Mouse (Mus musculus) thymus, adult 2 months (tissue): ENCODE measurements around the gene Tmem50a. TPM values are rescaled to one million over a fixed set of nuclear protein-coding genes. Genes with fewer than 3 reads are reported as not detected.
A peak's percentile ranks its signal among the peaks of the same experiment; 100 is the strongest.

Experiments
- DNase-seq: peaks from one replicate; pipeline ENCODE4 v3.0.0; 2021
- H3K27ac ChIP-seq: fragments of 200-500 bp; 2 replicates; pipeline ENCODE4 v1.5.1; 2012; ENCODE audit warnings: low read length, control low read depth; ENCODE audit not compliant: control insufficient read depth, insufficient read depth
- H3K27me3 ChIP-seq: fragments of 200-500 bp; 2 replicates; pipeline ENCODE4 v1.6.1; 2012; ENCODE audit warnings: mild to moderate bottlenecking, low read length, moderate library complexity, mixed read lengths; ENCODE audit not compliant: control insufficient read depth, insufficient read depth
- H3K36me3 ChIP-seq: fragments of 200-500 bp; 2 replicates; pipeline ENCODE4 v1.6.1; 2012; ENCODE audit warnings: mild to moderate bottlenecking, low read length, moderate library complexity; ENCODE audit not compliant: control insufficient read depth, insufficient read depth
- H3K4me1 ChIP-seq: fragments of 200-500 bp; replicated peaks from 2 replicates; pipeline ENCODE4 v1.6.1; 2012; ENCODE audit warnings: low read length; ENCODE audit not compliant: control insufficient read depth, insufficient read depth
- H3K4me3 ChIP-seq: fragments of 200-500 bp; 2 replicates; pipeline ENCODE4 v1.5.1; 2012; ENCODE audit warnings: mild to moderate bottlenecking, low read length, control low read depth, moderate library complexity; ENCODE audit not compliant: control insufficient read depth, insufficient read depth
- CTCF ChIP-seq: fragments of 200-500 bp; IDR thresholded peaks from 2 replicates; pipeline ENCODE4 v1.5.1; 2012; ENCODE audit warnings: mild to moderate bottlenecking, control low read depth, low read length, moderate library complexity, borderline replicate concordance; ENCODE audit not compliant: control insufficient read depth, poor library complexity, insufficient read depth; ENCODE audit errors: extremely low read depth
- POLR2A ChIP-seq: fragments of 200-500 bp; IDR thresholded peaks from 2 replicates; pipeline ENCODE4 v1.6.1; 2012; ENCODE audit warnings: mild to moderate bottlenecking, low read length, control low read depth, moderate library complexity; ENCODE audit not compliant: control insufficient read depth, poor library complexity, insufficient read depth; ENCODE audit errors: extremely low read depth
- WGBS: fragments of 180-500 bp; shearing (Covaris S2); methylation state at CpG from one replicate; pipeline ENCODE4 v1.1.7; 2018; 5-methylcytosine and 5-hydroxymethylcytosine counted together
- polyA plus RNA-seq: library from polyadenylated mRNA; depleted of rRNA; stranded (reverse); fragments of >200 nt; gene quantifications from 2 replicates; pipeline ENCODE4 v1.2.3, GENCODE M21; 2012

The Tmem50a gene
- polyA plus RNA-seq, 1 experiment: 226 TPM

GRCm38 (mm10) chr4:134880041-134880440, 34.8 kb downstream of the Tmem50a start:
- H3K27me3 ChIP-seq: no peaks in the 10 kb centered on the region
- H3K4me3 ChIP-seq: no peak overlapping the region; the same call in 1 of the 2 replicates
- WGBS: 56% methylated on average over 6 of the region's 6 CpGs
- DNase-seq: peak; percentile 18
- H3K4me1 ChIP-seq: peaks cover 6% of the 10 kb centered on the region
- no peak for TF ChIP-seq CTCF
- TF ChIP-seq POLR2A: no peak
- no peak overlapping the region for H3K27ac ChIP-seq
- no peaks in the 10 kb centered on the region for H3K36me3 ChIP-seq

GRCm38 (mm10) chr4:134879410-134879981, 35.3 kb downstream of the Tmem50a start:
- peak overlapping the region; percentile 44 for H3K4me3 ChIP-seq
- 10% methylated on average over 17 of the region's 17 CpGs for WGBS
- TF ChIP-seq CTCF (peak; percentile 58; the same call in 1 of the 2 replicates), POLR2A (no peak)
- DNase-seq: peak; percentile 70
- no peak overlapping the region for H3K27ac ChIP-seq
- H3K27me3 ChIP-seq: no peaks in the 10 kb centered on the region
- peaks cover 6% of the 10 kb centered on the region for H3K4me1 ChIP-seq
- no peaks in the 10 kb centered on the region for H3K36me3 ChIP-seq

GRCm38 (mm10) chr4:134876171-134876570, 38.7 kb downstream of the Tmem50a start:
- Histone ChIP-seq H3K27ac (no peak overlapping the region), H3K36me3 (no peaks in the 10 kb centered on the region), H3K4me1 (peaks cover 6% of the 10 kb centered on the region), H3K4me3 (no peak overlapping the region), H3K27me3 (no peaks in the 10 kb centered on the region)
- no peak for DNase-seq
- 91% methylated on average over 9 of the region's 9 CpGs for WGBS
- TF ChIP-seq POLR2A: no peak

GRCm38 (mm10) chr4:134871950-134872349, 42.9 kb downstream of the Tmem50a start:
- H3K4me3 ChIP-seq: no peak overlapping the region
- no peak overlapping the region for H3K27ac ChIP-seq
- no peak for DNase-seq
- no peaks in the 10 kb centered on the region for H3K4me1 ChIP-seq
- WGBS: 89% methylated on average over 2 of the region's 2 CpGs
- no peak for TF ChIP-seq CTCF
- no peak for TF ChIP-seq POLR2A
- no peaks in the 10 kb centered on the region; the same call in 1 of the 2 replicates for H3K27me3 ChIP-seq
- H3K36me3 ChIP-seq: no peaks in the 10 kb centered on the region

- WGBS: 64% methylated on average over 4 of the region's 4 CpGs
- Histone ChIP-seq H3K4me3 (no peak overlapping the region), H3K27me3 (no peaks in the 10 kb centered on the region; the same call in 1 of the 2 replicates), H3K27ac (no peak overlapping the region), H3K36me3 (no peaks in the 10 kb centered on the region), H3K4me1 (no peaks in the 10 kb centered on the region)
- no peak for DNase-seq
- TF ChIP-seq POLR2A: no peak
- no peak for TF ChIP-seq CTCF
Measured at GRCm38 (mm10) chr4:134871477-134871876, 43.3 kb downstream of the Tmem50a start.

GRCm38 (mm10) chr4:134869815-134870375, 44.9 kb downstream of the Tmem50a start:
- Histone ChIP-seq H3K4me3 (no peak overlapping the region), H3K4me1 (no peaks in the 10 kb centered on the region), H3K27me3 (no peaks in the 10 kb centered on the region; the same call in 1 of the 2 replicates), H3K27ac (no peak overlapping the region), H3K36me3 (no peaks in the 10 kb centered on the region)
- no peak for DNase-seq
- 69% methylated on average over 7 of the region's 7 CpGs for WGBS
- TF ChIP-seq POLR2A (no peak), CTCF (no peak)

- H3K27me3 ChIP-seq: no peaks in the 10 kb centered on the region; the same call in 1 of the 2 replicates
- 46% methylated on average over 16 of the region's 16 CpGs for WGBS
- no peak overlapping the region for H3K27ac ChIP-seq
Measured at GRCm38 (mm10) chr4:134869068-134869730, 45.6 kb downstream of the Tmem50a start.

More at GRCm38 (mm10) chr4:134869068-134869730, 45.6 kb downstream of the Tmem50a start:
- Histone ChIP-seq H3K4me3 (no peak overlapping the region), H3K36me3 (no peaks in the 10 kb centered on the region), H3K4me1 (no peaks in the 10 kb centered on the region)
- TF ChIP-seq CTCF (no peak), POLR2A (no peak)
- DNase-seq: no peak
